Mouse (Mus musculus) macrophage (primary cell): ENCODE measurements at regions not wholly inside any gene's neighbourhood (a gene's known extent, or its start where the extent isn't known, plus 50 kb on each side); places are given as distances from the start of the nearest gene placed in this dataset.
"Not testable (repeated sequence)": the region's sequence is repeated elsewhere in the genome, so short reads cannot be mapped to it uniquely, and the experiment has no call there.

ENCODE experiments used
- H3K27ac ChIP-seq: fragments of 350-480 bp; formaldehyde crosslinking; 2 replicates; pipeline ENCODE4 v1.9.0; 2021
- H3K36me3 ChIP-seq: fragments of 350-480 bp; formaldehyde crosslinking; 2 replicates; pipeline ENCODE4 v1.9.0; 2021; ENCODE audit errors: inconsistent target
- H3K4me3 ChIP-seq: fragments of 350-480 bp; formaldehyde crosslinking; 2 replicates; pipeline ENCODE4 v1.9.0; 2021; ENCODE audit errors: inconsistent target
- H3K79me2 ChIP-seq: fragments of 350-480 bp; formaldehyde crosslinking; 2 replicates; pipeline ENCODE4 v1.9.0; 2021; ENCODE audit errors: inconsistent target
- WGBS: methylation state at CpG from one replicate; pipeline ENCODE4 v1.1.7; 2026; ENCODE audit warnings: inconsistent platforms; ENCODE audit not compliant: missing documents; 5-methylcytosine and 5-hydroxymethylcytosine counted together

- H3K4me3 ChIP-seq = no peak overlapping the region
- H3K79me2 ChIP-seq = no peaks in the 10 kb centered on the region
- no peaks in the 10 kb centered on the region for H3K36me3 ChIP-seq
- H3K27ac ChIP-seq = no peak overlapping the region
These were observed 325.6 kb upstream of the Hsf2 start for GRCm38 (mm10) chr10:57160546-57160945.

- Histone ChIP-seq H3K36me3 (no peaks in the 10 kb centered on the region), H3K27ac (no peak overlapping the region), H3K79me2 (no peaks in the 10 kb centered on the region), H3K4me3 (no peak overlapping the region)
- 88% methylated on average over 5 of the region's 5 CpGs for WGBS
These were observed 322.8 kb upstream of the Hsf2 start for GRCm38 (mm10) chr10:57163359-57163758.

GRCm38 (mm10) chr10:57183560-57183959, 302.6 kb upstream of the Hsf2 start:
- H3K4me3 ChIP-seq = no peak overlapping the region
- 89% methylated on average over 1 of the region's 1 CpGs for WGBS
- H3K79me2 ChIP-seq = no peaks in the 10 kb centered on the region
- H3K27ac ChIP-seq = no peak overlapping the region
- H3K36me3 ChIP-seq = no peaks in the 10 kb centered on the region

- H3K36me3 ChIP-seq = no peaks in the 10 kb centered on the region
These were observed 275.5 kb upstream of the Hsf2 start for GRCm38 (mm10) chr10:57210701-57211100.

GRCm38 (mm10) chr10:57231117-57231516, 255.1 kb upstream of the Hsf2 start:
- Histone ChIP-seq H3K27ac (no peak overlapping the region), H3K79me2 (no peaks in the 10 kb centered on the region)
- 90% methylated on average over 3 of the region's 3 CpGs for WGBS

More at GRCm38 (mm10) chr10:57210701-57211100, 275.5 kb upstream of the Hsf2 start:
- H3K4me3 ChIP-seq = no peak overlapping the region
- H3K27ac ChIP-seq = no peak overlapping the region
- H3K79me2 ChIP-seq = no peaks in the 10 kb centered on the region

GRCm38 (mm10) chr10:57281220-57281619, 205.0 kb upstream of the Hsf2 start:
- Histone ChIP-seq H3K27ac (no peak overlapping the region), H3K79me2 (no peaks in the 10 kb centered on the region), H3K36me3 (no peaks in the 10 kb centered on the region), H3K4me3 (no peak overlapping the region)
- 62% methylated on average over 1 of the region's 1 CpGs for WGBS

More at GRCm38 (mm10) chr10:57231117-57231516, 255.1 kb upstream of the Hsf2 start:
- no peak overlapping the region for H3K4me3 ChIP-seq
- H3K36me3 ChIP-seq = no peaks in the 10 kb centered on the region

- H3K36me3 ChIP-seq = no peaks in the 10 kb centered on the region
- H3K4me3 ChIP-seq = no peak overlapping the region
- H3K79me2 ChIP-seq = no peaks in the 10 kb centered on the region
- WGBS = 74% methylated on average over 5 of the region's 5 CpGs
- H3K27ac ChIP-seq = no peak overlapping the region
These were observed 203.3 kb upstream of the Hsf2 start for GRCm38 (mm10) chr10:57282896-57283295.

- Histone ChIP-seq H3K79me2 (no peaks in the 10 kb centered on the region), H3K27ac (no peak overlapping the region), H3K4me3 (no peak overlapping the region), H3K36me3 (no peaks in the 10 kb centered on the region)
- WGBS = 88% methylated on average over 10 of the region's 10 CpGs
These were observed 194.6 kb upstream of the Hsf2 start for GRCm38 (mm10) chr10:57291596-57291995.

GRCm38 (mm10) chr10:57313799-57314198, 172.4 kb upstream of the Hsf2 start:
- Histone ChIP-seq H3K4me3 (no peak overlapping the region), H3K79me2 (no peaks in the 10 kb centered on the region), H3K27ac (no peak overlapping the region), H3K36me3 (no peaks in the 10 kb centered on the region)
- WGBS = 94% methylated on average over 3 of the region's 3 CpGs

GRCm38 (mm10) chr10:57317067-57317466, 169.1 kb upstream of the Hsf2 start:
- H3K4me3 ChIP-seq = no peak overlapping the region
- no peaks in the 10 kb centered on the region for H3K36me3 ChIP-seq
- H3K27ac ChIP-seq = no peak overlapping the region
- no peaks in the 10 kb centered on the region for H3K79me2 ChIP-seq

GRCm38 (mm10) chr10:57319171-57319570, 167.0 kb upstream of the Hsf2 start:
- Histone ChIP-seq H3K4me3 (no peak overlapping the region), H3K36me3 (no peaks in the 10 kb centered on the region), H3K27ac (no peak overlapping the region), H3K79me2 (no peaks in the 10 kb centered on the region)
- 73% methylated on average over 2 of the region's 2 CpGs for WGBS

- no peaks in the 10 kb centered on the region for H3K36me3 ChIP-seq
- no peak overlapping the region for H3K27ac ChIP-seq
- no peak overlapping the region for H3K4me3 ChIP-seq
- WGBS = 72% methylated on average over 2 of the region's 2 CpGs
- H3K79me2 ChIP-seq = no peaks in the 10 kb centered on the region
These were observed 163.3 kb upstream of the Hsf2 start for GRCm38 (mm10) chr10:57322717-57323424.

GRCm38 (mm10) chr10:57324226-57324625, 162.0 kb upstream of the Hsf2 start:
- WGBS = 67% methylated on average over 1 of the region's 1 CpGs
- no peak overlapping the region for H3K27ac ChIP-seq
- no peaks in the 10 kb centered on the region for H3K79me2 ChIP-seq
- H3K4me3 ChIP-seq = no peak overlapping the region
- no peaks in the 10 kb centered on the region for H3K36me3 ChIP-seq

GRCm38 (mm10) chr10:57362781-57363180, 123.4 kb upstream of the Hsf2 start:
- 64% methylated on average over 1 of the region's 1 CpGs for WGBS
- not testable (repeated sequence) for H3K27ac ChIP-seq, H3K36me3 ChIP-seq, H3K79me2 ChIP-seq, H3K4me3 ChIP-seq
